Mouse (Mus musculus) hindbrain, embryonic 15.5 days (tissue): Measurements from ENCODE around the gene Itga8. TPM values are rescaled to one million over a fixed set of nuclear protein-coding genes. Genes with fewer than 3 reads are reported as not detected.

Experiments used
- ATAC-seq: fragments of 200-750 bp; cut with Nextera tagmentation; 2 replicates; pipeline ENCODE4 v1.8.0; 2017; ENCODE audit warnings: low read depth, moderate number of reproducible peaks, moderate TSS enrichment; ENCODE audit not compliant: low FRiP score
- H3K27ac ChIP-seq: fragments of 300-500 bp; sonication (generic); replicated peaks from 2 replicates; pipeline ENCODE4 v1.5.1; 2015; ENCODE audit warnings: mild to moderate bottlenecking, inconsistent platforms
- H3K27me3 ChIP-seq: fragments of 300-500 bp; sonication (generic); 2 replicates; pipeline ENCODE4 v1.6.1; 2015; ENCODE audit warnings: control low read depth, inconsistent platforms
- H3K36me3 ChIP-seq: fragments of 300-500 bp; sonication (generic); 2 replicates; pipeline ENCODE4 v1.6.1; 2015; ENCODE audit warnings: control low read depth, inconsistent platforms
- H3K4me1 ChIP-seq: fragments of 300-500 bp; sonication (generic); replicated peaks from 2 replicates; pipeline ENCODE4 v1.6.1; 2015; ENCODE audit warnings: control low read depth, inconsistent platforms
- H3K4me2 ChIP-seq: fragments of 300-500 bp; sonication (generic); 2 replicates; pipeline ENCODE4 v1.6.1; 2015; ENCODE audit warnings: moderate library complexity, mild to moderate bottlenecking, inconsistent platforms
- H3K4me3 ChIP-seq: fragments of 300-500 bp; sonication (generic); 2 replicates; pipeline ENCODE4 v1.5.1; 2015; ENCODE audit warnings: mild to moderate bottlenecking, inconsistent platforms
- H3K9ac ChIP-seq: fragments of 300-500 bp; sonication (generic); 2 replicates; pipeline ENCODE4 v1.6.1; 2015; ENCODE audit warnings: inconsistent platforms
- H3K9me3 ChIP-seq: fragments of 300-500 bp; sonication (generic); 2 replicates; pipeline ENCODE4 v1.6.1; 2016; ENCODE audit warnings: control low read depth, inconsistent platforms
- WGBS: fragments of 180-500 bp; shearing (Covaris S2); methylation state at CpG from one replicate; pipeline ENCODE4 v1.1.7; 2015; 5-methylcytosine and 5-hydroxymethylcytosine counted together
- polyA plus RNA-seq: library from polyadenylated mRNA; unstranded; fragments of >200 nt; fragmentation: Nextera tagmentation; extraction: Ambion mirVana; gene quantifications from 2 replicates; pipeline ENCODE4 v1.2.1, GENCODE M21; 2015

Itga8 gene
- polyA plus RNA-seq, 1 experiment from 2014 or later, result 2.6 TPM

GRCm38 (mm10) chr2:12180635-12181034, 121.1 kb downstream of the Itga8 start:
- no peak overlapping the region for H3K27ac ChIP-seq
- H3K36me3 ChIP-seq, result no peaks in the 10 kb centered on the region
- H3K27me3 ChIP-seq, result no peaks in the 10 kb centered on the region
- H3K4me2 ChIP-seq, result no peak overlapping the region
- H3K9ac ChIP-seq, result no peak overlapping the region
- 88% methylated on average over 2 of the region's 2 CpGs for WGBS
- ATAC-seq, result no peak
- no peaks in the 10 kb centered on the region for H3K9me3 ChIP-seq
- H3K4me3 ChIP-seq, result no peak overlapping the region
- H3K4me1 ChIP-seq, result no peaks in the 10 kb centered on the region

GRCm38 (mm10) chr2:12174722-12175427, 126.8 kb downstream of the Itga8 start:
- no peak overlapping the region for H3K4me2 ChIP-seq
- no peak overlapping the region for H3K9ac ChIP-seq
- no peaks in the 10 kb centered on the region for H3K4me1 ChIP-seq
- 53% methylated on average over 7 of the region's 7 CpGs for WGBS
- H3K27me3 ChIP-seq, result no peaks in the 10 kb centered on the region
- no peak overlapping the region for H3K4me3 ChIP-seq
- no peaks in the 10 kb centered on the region for H3K36me3 ChIP-seq
- no peaks in the 10 kb centered on the region for H3K9me3 ChIP-seq
- ATAC-seq, result no peak
- H3K27ac ChIP-seq, result no peak overlapping the region

GRCm38 (mm10) chr2:12170221-12170620, 131.5 kb downstream of the Itga8 start:
- Histone ChIP-seq H3K4me3 (no peak overlapping the region), H3K4me2 (no peak overlapping the region), H3K9ac (no peak overlapping the region), H3K27ac (no peak overlapping the region), H3K9me3 (no peaks in the 10 kb centered on the region), H3K36me3 (no peaks in the 10 kb centered on the region), H3K4me1 (no peaks in the 10 kb centered on the region), H3K27me3 (no peaks in the 10 kb centered on the region)
- ATAC-seq, result no peak

GRCm38 (mm10) chr2:12160486-12160885, 141.2 kb downstream of the Itga8 start:
- Histone ChIP-seq H3K27me3 (no peaks in the 10 kb centered on the region), H3K27ac (no peak overlapping the region), H3K9me3 (no peaks in the 10 kb centered on the region), H3K4me2 (no peak overlapping the region), H3K9ac (no peak overlapping the region), H3K4me1 (no peaks in the 10 kb centered on the region), H3K36me3 (no peaks in the 10 kb centered on the region), H3K4me3 (no peak overlapping the region)
- WGBS, result 79% methylated on average over 3 of the region's 3 CpGs
- no peak for ATAC-seq

GRCm38 (mm10) chr2:12157001-12157400, 144.7 kb downstream of the Itga8 start:
- Histone ChIP-seq H3K9me3 (no peaks in the 10 kb centered on the region), H3K4me1 (no peaks in the 10 kb centered on the region), H3K27ac (no peak overlapping the region), H3K27me3 (no peaks in the 10 kb centered on the region), H3K9ac (no peak overlapping the region), H3K4me3 (no peak overlapping the region), H3K4me2 (no peak overlapping the region), H3K36me3 (no peaks in the 10 kb centered on the region)
- no peak for ATAC-seq
- 33% methylated on average over 1 of the region's 1 CpGs for WGBS

- no peak overlapping the region for H3K9ac ChIP-seq
- H3K27me3 ChIP-seq, result no peaks in the 10 kb centered on the region
- H3K36me3 ChIP-seq, result no peaks in the 10 kb centered on the region
- no peak overlapping the region for H3K4me3 ChIP-seq
- ATAC-seq, result no peak
- H3K4me1 ChIP-seq, result no peaks in the 10 kb centered on the region
- H3K4me2 ChIP-seq, result no peak overlapping the region
- H3K27ac ChIP-seq, result no peak overlapping the region
- no peaks in the 10 kb centered on the region for H3K9me3 ChIP-seq
- 47% methylated on average over 3 of the region's 3 CpGs for WGBS
Observed at GRCm38 (mm10) chr2:12156401-12156800, 145.3 kb downstream of the Itga8 start.

GRCm38 (mm10) chr2:12154676-12155075, 147.0 kb downstream of the Itga8 start:
- 86% methylated on average over 6 of the region's 6 CpGs for WGBS
- Histone ChIP-seq H3K4me2 (no peak overlapping the region), H3K9ac (no peak overlapping the region), H3K9me3 (no peaks in the 10 kb centered on the region), H3K36me3 (no peaks in the 10 kb centered on the region), H3K4me3 (no peak overlapping the region), H3K27ac (no peak overlapping the region), H3K27me3 (no peaks in the 10 kb centered on the region), H3K4me1 (no peaks in the 10 kb centered on the region)
- no peak for ATAC-seq

GRCm38 (mm10) chr2:12153551-12153950, 148.2 kb downstream of the Itga8 start:
- no peak overlapping the region for H3K27ac ChIP-seq
- H3K4me1 ChIP-seq, result no peaks in the 10 kb centered on the region
- WGBS, result 86% methylated on average over 1 of the region's 1 CpGs
- H3K9ac ChIP-seq, result no peak overlapping the region
- H3K36me3 ChIP-seq, result no peaks in the 10 kb centered on the region
- H3K27me3 ChIP-seq, result no peaks in the 10 kb centered on the region
- no peak for ATAC-seq
- H3K4me2 ChIP-seq, result no peak overlapping the region
- no peaks in the 10 kb centered on the region for H3K9me3 ChIP-seq
- H3K4me3 ChIP-seq, result no peak overlapping the region

- Histone ChIP-seq H3K27me3 (no peaks in the 10 kb centered on the region), H3K9ac (no peak overlapping the region), H3K36me3 (no peaks in the 10 kb centered on the region), H3K4me3 (no peak overlapping the region), H3K4me1 (no peaks in the 10 kb centered on the region), H3K27ac (no peak overlapping the region), H3K4me2 (no peak overlapping the region), H3K9me3 (no peaks in the 10 kb centered on the region)
- ATAC-seq, result no peak
- WGBS, result 80% methylated on average over 2 of the region's 2 CpGs
Observed at GRCm38 (mm10) chr2:12147902-12148301, 153.8 kb downstream of the Itga8 start.

- Histone ChIP-seq H3K27me3 (no peaks in the 10 kb centered on the region), H3K36me3 (no peaks in the 10 kb centered on the region), H3K4me2 (no peak overlapping the region), H3K9ac (no peak overlapping the region), H3K27ac (no peak overlapping the region), H3K4me1 (no peaks in the 10 kb centered on the region), H3K9me3 (no peaks in the 10 kb centered on the region), H3K4me3 (no peak overlapping the region)
- no peak for ATAC-seq
- WGBS, result 68% methylated on average over 2 of the region's 2 CpGs
Observed at GRCm38 (mm10) chr2:12146612-12147011, 155.1 kb downstream of the Itga8 start.

- Histone ChIP-seq H3K27me3 (no peaks in the 10 kb centered on the region), H3K4me2 (no peak overlapping the region), H3K4me1 (no peaks in the 10 kb centered on the region), H3K36me3 (no peaks in the 10 kb centered on the region), H3K27ac (no peak overlapping the region), H3K9ac (no peak overlapping the region), H3K4me3 (no peak overlapping the region), H3K9me3 (no peaks in the 10 kb centered on the region)
- WGBS, result 77% methylated on average over 5 of the region's 5 CpGs
- ATAC-seq, result no peak
Observed at GRCm38 (mm10) chr2:12138765-12139368, 162.9 kb downstream of the Itga8 start.

- Histone ChIP-seq H3K27ac (no peak overlapping the region), H3K9ac (no peak overlapping the region), H3K9me3 (no peaks in the 10 kb centered on the region), H3K36me3 (no peaks in the 10 kb centered on the region), H3K4me2 (no peak overlapping the region), H3K27me3 (no peaks in the 10 kb centered on the region), H3K4me3 (no peak overlapping the region), H3K4me1 (no peaks in the 10 kb centered on the region)
- ATAC-seq, result no peak
Observed at GRCm38 (mm10) chr2:12126580-12126979, 175.1 kb downstream of the Itga8 start.

- 94% methylated on average over 2 of the region's 2 CpGs for WGBS
Observed at GRCm38 (mm10) chr2:12115479-12115878, 186.2 kb downstream of the Itga8 start.

More at GRCm38 (mm10) chr2:12115479-12115878, 186.2 kb downstream of the Itga8 start:
- Histone ChIP-seq H3K4me3 (no peak overlapping the region), H3K27ac (no peak overlapping the region), H3K36me3 (no peaks in the 10 kb centered on the region), H3K4me1 (no peaks in the 10 kb centered on the region), H3K9ac (no peak overlapping the region), H3K9me3 (no peaks in the 10 kb centered on the region), H3K4me2 (no peak overlapping the region), H3K27me3 (no peaks in the 10 kb centered on the region)
- ATAC-seq, result no peak
